Mouse (Mus musculus): ENCODE measurements at regions not wholly inside any gene's neighbourhood (a gene's known extent, or its start where the extent isn't known, plus 50 kb on each side); places are given as distances from the start of the nearest gene placed in this dataset.

DNA sequence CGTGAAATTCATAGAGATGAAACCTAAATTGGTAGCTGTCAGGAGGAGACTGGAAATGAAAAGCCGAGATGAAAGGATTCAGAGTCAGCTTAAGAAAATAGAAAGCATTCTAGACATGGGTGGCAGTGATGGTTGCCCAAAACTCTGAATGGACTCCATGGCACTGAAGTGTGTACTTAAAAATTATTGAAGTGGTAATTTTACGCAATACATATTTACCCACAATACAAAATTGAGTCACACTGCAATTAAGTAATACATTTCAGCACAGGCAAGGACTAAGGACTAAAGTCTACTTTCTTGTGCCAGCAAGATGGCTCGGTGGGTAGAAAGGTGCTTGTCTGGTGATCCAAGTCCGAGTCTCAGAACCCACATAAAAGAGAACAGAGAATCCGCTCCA is 120.4 kb upstream of the Cadm1 start:
- TF ChIP-seq CTCF (IDR thresholded peaks at IDR 0.05; ENCODE audit: low read depth, low read length) (no peak), POLR2A (IDR thresholded peaks at IDR 0.05; ENCODE audit: extremely low read depth, insufficient read depth, low read length) (no peak)
